Mouse (Mus musculus) cerebellum, postnatal 25 days (tissue): ENCODE data around the gene Enkur.
"Not testable (repeated sequence)": the region's sequence is repeated elsewhere in the genome, so short reads cannot be mapped to it uniquely, and the experiment has no call there.

Experiments
- DNase-seq, 2 experiments: peaks; one replicate each; pipeline ENCODE4 v3.0.0; 2021; ENCODE audit warnings: mixed read lengths in 2 of 2

The Enkur gene

GRCm38 (mm10) chr2:21204912-21205830, at the start of gene Enkur, which contains the start of gene Thnsl1:
Gene Enkur (minus strand): TSS chr2:21205365.
Gene Thnsl1 (plus strand): TSS chr2:21205724.
- DNase-seq: peak; percentile 99

- DNase-seq: no peak
Observed at GRCm38 (mm10) chr2:21254308-21254707, 49.1 kb upstream of the Enkur start.

- no peak for DNase-seq
Observed at GRCm38 (mm10) chr2:21253644-21254043, 48.5 kb upstream of the Enkur start.

GRCm38 (mm10) chr2:21245477-21246102, 40.4 kb upstream of the Enkur start:
- DNase-seq: no peak

- no peak for DNase-seq
Observed at GRCm38 (mm10) chr2:21244986-21245385, 39.8 kb upstream of the Enkur start.

- DNase-seq: not testable (repeated sequence)
Observed at GRCm38 (mm10) chr2:21244104-21244503, 38.9 kb upstream of the Enkur start.

GRCm38 (mm10) chr2:21236846-21237245, 31.7 kb upstream of the Enkur start:
- DNase-seq: peak; percentile 27 to 39

- DNase-seq: no peak
Observed at GRCm38 (mm10) chr2:21235844-21236386, 30.8 kb upstream of the Enkur start.

- peak; percentile 67 to 77 for DNase-seq
Observed at GRCm38 (mm10) chr2:21234871-21235648, 29.9 kb upstream of the Enkur start.

- no peak for DNase-seq
Observed at GRCm38 (mm10) chr2:21231147-21231546, 26.0 kb upstream of the Enkur start.

GRCm38 (mm10) chr2:21230276-21230675, 25.1 kb upstream of the Enkur start:
- no peak for DNase-seq

- DNase-seq: no peak
Observed at GRCm38 (mm10) chr2:21222453-21223384, 17.6 kb upstream of the Enkur start.

GRCm38 (mm10) chr2:21215284-21215683, 10.1 kb upstream of the Enkur start:
- no peak for DNase-seq

GRCm38 (mm10) chr2:21214322-21214721, 9.2 kb upstream of the Enkur start:
- peak; percentile 15 to 48 for DNase-seq

GRCm38 (mm10) chr2:21211361-21211760, 6.2 kb upstream of the Enkur start:
- DNase-seq: no peak

- no peak for DNase-seq
Observed at GRCm38 (mm10) chr2:21206278-21206677, 1.1 kb upstream of the Enkur start.

GRCm38 (mm10) chr2:21205831-21206159, 630 bp upstream of the Enkur start:
- DNase-seq: no peak

GRCm38 (mm10) chr2:21202754-21203153, 2.4 kb downstream of the Enkur start:
- no peak for DNase-seq

GRCm38 (mm10) chr2:21199051-21199450, 6.1 kb downstream of the Enkur start:
- no peak for DNase-seq

GRCm38 (mm10) chr2:21195233-21195632, 9.9 kb downstream of the Enkur start:
- DNase-seq: no peak

- DNase-seq: no peak
Observed at GRCm38 (mm10) chr2:21191232-21191631, 13.9 kb downstream of the Enkur start.

- DNase-seq: no peak
Observed at GRCm38 (mm10) chr2:21188610-21189009, 16.6 kb downstream of the Enkur start.
